Mouse (Mus musculus) induced T-regulatory cell, adult 2 months (primary cell): ENCODE results near the gene Pomt2.
"Not testable (repeated sequence)": the region's sequence is repeated elsewhere in the genome, so short reads cannot be mapped to it uniquely, and the experiment has no call there.

ENCODE experiments used
- DNase-seq: peaks from one replicate; pipeline ENCODE4 v3.0.0-alpha.2; 2012; ENCODE audit warnings: low read depth

The Pomt2 gene

GRCm38 (mm10) chr12:87147395-87148089 lies at the start of gene Pomt2:
Gene Pomt2 (minus strand): TSS chr12:87147968.
- DNase-seq = peak; percentile 96

DNA sequence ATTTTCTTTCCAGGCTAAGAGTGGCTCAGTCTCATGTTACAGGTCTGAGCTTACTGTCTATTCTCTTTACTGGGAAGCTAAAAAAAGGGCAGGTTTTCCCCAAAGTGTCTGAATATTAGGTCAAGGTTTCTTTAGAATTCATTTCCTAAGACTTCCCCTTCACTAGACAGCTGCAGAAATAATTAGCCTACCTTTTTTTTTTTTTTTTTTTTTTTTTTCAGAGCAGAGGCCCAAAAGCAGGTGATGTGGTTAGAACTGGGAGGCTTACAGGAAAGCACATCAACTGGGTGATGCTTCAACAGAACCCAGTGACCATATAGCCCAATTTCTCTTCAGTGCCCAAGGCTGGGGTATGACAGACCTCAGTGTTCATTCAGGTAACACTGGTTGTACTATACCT lies 48.5 kb upstream of the Pomt2 start:
- no peak for DNase-seq

GRCm38 (mm10) chr12:87195069-87195468 lies 47.3 kb upstream of the Pomt2 start:
- no peak for DNase-seq

DNA sequence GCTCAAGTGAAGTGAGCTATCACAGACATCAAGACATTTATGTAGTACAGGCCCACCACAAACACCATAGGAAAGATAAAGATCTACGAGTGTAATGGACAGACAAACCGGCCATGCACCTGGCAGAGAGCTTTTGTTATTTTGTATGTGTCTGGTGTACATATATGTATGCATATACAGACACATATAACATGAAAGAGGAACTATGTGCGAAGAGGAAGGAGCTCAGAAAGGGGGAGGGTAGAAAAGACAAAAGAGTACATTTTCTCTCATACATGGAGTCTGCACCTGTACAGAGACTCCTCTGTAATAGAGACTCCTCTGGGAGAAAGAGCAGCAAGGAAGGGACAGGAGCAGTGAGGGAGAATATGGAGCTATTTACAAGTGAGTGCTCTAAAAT lies 45.2 kb upstream of the Pomt2 start:
- no peak for DNase-seq

DNA sequence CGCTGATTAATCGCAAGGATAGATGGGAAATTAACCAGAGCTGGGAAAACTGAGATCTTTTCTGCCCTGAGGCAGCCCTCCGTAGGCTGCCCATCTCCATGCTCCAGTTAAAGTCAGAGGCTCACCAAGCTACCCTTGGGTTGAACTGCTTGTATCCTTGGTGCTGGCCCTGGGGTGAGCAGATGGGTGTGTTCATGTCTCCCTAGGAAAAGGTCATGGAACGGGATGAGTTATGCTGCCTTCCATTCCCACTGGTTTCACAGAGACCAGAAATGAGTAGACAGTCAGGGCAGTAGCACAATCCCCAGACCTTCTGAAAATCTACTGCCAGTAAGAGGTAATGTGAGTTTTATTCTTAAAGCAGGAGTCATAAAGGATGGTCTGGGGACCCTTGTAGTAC lies 29.9 kb upstream of the Pomt2 start:
- no peak for DNase-seq

DNA sequence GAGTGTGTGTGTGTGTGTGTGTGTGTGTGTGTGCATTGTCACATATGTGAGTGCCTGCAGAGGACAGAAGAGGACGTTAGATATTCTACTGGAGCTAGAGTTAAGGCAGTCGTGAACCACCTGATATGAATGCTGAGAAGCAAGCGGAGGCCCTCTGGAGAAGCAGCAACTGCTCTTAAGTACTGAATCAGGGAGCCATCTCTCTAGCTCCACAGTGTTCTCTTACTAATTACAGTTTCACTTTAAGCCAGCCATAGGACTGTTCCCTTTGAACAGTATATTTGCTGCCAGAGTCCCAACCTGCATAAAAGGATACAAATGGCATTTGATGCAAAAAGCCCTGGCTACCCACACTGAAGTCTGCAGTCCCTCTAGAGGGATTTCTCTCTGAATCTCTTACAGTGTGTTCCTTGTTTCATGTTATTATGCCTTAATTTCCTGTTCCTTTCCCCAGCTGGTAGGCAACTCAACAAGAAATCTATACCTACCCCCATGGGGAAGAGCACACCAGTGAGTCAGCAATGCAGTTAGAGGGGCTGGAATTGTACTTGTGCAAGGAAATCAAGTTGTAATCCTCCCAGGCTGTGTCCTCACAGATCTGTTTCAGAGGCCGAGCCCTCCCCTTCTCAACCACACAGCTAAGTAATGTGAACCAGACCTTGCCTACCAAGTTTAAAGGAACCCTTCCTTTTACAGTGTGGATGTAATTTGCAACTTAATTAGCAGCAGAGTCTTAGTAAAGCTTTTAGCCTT lies 27.6 kb upstream of the Pomt2 start:
- no peak for DNase-seq

- no peak for DNase-seq
Measured at GRCm38 (mm10) chr12:87160815-87161214, 13.0 kb upstream of the Pomt2 start.

- DNase-seq = no peak
Measured at GRCm38 (mm10) chr12:87160310-87160709, 12.5 kb upstream of the Pomt2 start.

GRCm38 (mm10) chr12:87158099-87158498 lies 10.3 kb upstream of the Pomt2 start:
- DNase-seq = no peak

DNA sequence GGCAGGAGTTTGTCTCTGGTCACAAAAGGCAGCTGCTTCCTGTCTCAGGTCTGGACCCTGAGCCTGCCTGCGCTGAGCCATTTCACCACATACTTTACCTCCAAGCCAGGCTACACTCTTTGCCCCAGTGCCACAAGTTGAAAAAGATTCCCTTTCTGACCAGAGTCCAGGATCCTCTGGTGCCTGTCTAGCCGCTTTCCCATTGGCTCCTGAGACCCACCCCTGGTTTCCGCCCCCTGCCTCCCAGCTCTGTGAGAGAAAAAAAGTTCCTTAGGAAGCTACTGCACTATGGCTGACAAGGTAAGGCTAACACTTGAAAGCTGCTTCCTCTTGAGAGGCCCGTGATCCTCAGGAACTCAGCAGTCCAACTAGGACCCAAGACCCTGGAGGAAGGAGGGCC lies 9.6 kb upstream of the Pomt2 start:
- DNase-seq = no peak

DNA sequence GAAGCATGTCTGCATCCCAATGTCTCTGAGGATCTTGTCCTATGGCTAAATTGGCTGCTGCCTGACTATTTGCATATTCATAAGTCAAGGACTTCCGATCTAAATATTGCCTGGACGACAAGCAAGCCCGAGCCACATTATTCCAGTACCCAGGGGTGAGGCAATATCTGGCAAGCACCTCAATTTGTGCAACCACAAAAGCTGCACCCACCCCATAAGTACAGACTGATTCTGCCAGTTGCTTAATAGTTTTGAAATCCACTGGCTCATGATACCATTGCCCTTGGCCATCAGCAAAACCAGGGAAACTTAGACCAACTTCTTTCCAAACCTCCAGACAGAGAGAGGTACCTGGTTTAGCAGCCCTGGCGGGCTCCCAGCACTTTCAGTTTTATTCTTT lies 6.7 kb upstream of the Pomt2 start:
- DNase-seq = not testable (repeated sequence)

DNA sequence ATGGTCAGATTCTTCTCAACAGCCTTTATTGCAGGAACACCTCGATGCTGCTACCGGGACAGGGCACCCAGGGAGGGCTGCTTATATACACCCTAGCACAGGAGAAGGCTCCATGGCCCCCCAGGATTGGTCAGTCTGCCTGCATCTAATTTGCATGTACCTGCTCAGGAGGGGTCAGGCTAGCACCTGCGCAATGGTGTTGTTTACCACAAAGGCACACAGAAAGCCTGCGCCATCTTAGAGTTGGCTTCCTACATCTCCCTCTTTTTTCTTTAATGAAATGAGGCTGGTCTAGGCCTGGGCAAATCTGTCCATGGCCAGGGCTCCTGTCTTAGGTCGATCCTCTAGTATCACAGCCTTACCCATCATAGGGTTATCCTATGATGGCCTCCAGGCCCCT lies 1.7 kb upstream of the Pomt2 start:
- no peak for DNase-seq

DNA sequence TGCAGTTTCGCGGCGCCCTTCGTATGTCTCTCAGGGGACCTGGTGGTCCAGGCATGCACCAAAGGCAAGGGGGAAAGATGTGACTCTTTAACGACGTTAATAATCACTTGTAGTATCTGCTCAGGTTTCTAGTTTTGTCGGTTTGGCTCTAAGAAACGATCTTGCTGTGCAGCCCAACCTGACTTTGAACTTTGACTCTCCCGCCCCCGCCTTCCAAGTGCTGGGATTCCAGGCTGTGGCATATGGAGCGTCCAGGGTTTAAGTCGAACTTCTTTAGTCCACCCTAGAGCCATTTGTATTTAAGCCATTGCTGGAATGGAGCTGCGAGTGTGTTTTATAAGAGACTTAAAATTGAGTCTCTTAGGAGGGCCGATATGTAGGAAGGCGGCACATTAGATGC lies 368 bp upstream of the Pomt2 start:
- no peak for DNase-seq

DNA sequence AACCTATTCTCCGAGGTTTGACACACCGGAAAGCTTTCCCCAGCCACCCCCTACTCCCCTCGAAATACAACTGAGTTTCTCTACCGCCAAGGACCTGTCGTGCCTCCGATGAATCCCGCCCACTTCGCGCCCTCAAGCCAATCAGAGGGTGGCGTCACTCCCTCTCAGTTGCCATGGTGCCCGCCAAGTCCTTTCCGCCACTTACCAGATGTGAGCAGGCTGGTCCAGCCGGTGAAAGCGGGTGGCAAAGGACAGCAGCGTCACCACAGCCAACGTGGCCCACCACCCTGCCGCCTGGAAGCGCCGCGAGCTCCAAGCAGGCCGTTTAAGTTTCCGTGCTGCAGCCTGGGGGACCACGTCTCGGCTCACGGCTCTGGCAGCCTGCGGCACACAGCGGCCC lies 802 bp downstream of the Pomt2 start, which contains the start of gene Gstz1:
Gene Gstz1 (plus strand): TSS at position 200 of the 400 bp plus-strand sequence.
- DNase-seq = peak; percentile 93

GRCm38 (mm10) chr12:87142156-87142555 lies 5.6 kb downstream of the Pomt2 start:
- no peak for DNase-seq

- DNase-seq = no peak
Measured at GRCm38 (mm10) chr12:87138768-87139167, 9.0 kb downstream of the Pomt2 start.

DNA sequence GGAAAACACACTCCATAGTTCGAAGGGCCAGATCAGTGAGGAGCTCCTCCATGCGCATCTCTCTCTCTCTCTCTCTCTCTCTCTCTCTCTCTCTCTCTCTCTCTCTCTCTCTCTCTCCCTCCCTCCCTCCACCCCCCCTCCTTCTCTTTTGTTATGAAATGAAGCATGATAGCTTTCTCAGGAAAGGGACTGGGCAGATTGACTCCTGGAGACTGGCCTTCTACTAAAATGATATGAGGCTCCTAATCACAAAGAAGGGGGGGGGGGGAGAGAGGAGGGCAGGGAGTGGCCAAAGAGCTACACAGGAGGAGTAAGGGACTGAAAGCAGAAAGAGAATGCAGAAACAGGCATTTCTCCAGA lies 9.4 kb downstream of the Pomt2 start:
- no peak for DNase-seq

DNA sequence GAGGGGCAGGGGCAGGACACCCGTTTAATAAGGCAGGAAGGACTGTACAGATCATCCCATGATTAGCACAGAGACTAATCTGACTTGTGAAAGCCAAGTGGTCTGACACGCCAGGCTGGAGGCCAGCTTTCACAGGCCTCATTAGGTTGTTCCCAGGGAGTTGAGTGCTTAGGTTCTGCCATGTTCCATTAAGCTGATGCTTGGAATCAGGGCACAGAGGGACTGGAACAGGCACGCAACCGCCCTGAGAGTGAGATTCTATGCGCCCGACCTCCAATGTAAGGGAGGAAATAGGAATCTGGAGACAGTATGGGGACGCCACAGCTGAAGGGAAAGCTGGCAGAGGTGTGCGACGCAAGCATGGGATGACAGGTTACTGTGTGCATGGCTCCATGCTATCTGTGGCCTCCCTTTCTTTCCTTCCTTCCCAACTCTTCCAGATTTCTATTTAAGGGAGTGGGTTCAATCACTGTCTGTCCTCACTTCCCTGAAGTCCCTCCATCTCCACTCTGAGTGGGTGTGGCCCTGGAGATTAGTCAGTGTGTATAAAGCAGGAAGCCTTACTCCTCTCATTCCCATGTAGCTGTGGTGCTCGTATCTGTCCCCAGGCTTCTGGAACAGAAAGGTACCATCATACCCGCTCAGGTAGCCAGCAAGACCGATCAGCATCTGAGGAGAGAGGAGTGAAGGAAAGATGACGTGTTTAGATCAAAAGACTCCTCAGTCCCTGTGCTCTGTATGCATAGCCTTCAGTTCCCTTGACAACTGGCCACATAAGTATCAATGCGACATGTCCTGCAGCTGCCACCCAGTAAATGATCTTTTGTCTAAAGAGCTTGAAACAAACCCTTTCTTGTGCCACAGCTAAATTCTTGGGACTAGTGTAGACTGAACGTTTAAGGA lies 10.1 kb downstream of the Pomt2 start:
- DNase-seq = no peak

GRCm38 (mm10) chr12:87132784-87133183 lies 15.0 kb downstream of the Pomt2 start:
- no peak for DNase-seq

DNA sequence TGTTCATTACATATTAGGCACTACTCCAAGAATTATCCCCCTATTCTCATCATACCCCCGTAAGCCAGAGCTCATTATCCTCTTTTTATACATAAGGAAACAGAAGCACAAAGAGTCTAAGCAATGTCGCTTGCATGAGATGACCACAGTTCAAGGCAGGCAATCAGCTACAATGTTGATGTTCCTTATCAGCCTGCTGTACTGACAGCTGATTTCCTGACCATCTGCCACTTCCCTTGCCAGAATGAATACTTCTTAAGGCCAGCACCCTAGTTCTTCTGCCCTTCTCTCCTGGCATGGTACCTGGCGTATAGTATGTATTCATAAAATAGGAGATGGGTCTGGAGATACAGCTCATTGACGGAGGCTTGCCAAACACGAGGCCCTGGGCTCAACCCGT lies 15.6 kb downstream of the Pomt2 start:
- DNase-seq = no peak

DNA sequence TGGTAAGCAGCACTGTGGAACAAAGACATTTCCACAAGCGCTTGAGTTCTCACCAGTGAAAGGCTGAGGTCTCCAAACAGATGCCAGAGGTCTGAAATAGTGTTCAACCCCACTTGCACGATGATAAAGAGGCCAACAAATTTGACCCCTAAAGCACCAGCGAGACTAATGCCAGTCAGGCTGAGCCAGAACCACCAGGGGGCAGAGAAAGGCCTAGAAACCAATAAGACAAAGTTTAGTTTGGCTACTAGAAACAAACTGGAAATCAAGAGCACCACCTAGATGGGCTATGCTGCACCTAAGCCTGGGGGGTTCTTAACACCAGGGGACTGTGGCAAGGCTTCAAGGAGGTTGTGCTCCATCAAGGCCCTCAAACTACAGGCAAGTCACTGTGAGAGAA lies 16.1 kb downstream of the Pomt2 start:
- DNase-seq = peak; percentile 46

DNA sequence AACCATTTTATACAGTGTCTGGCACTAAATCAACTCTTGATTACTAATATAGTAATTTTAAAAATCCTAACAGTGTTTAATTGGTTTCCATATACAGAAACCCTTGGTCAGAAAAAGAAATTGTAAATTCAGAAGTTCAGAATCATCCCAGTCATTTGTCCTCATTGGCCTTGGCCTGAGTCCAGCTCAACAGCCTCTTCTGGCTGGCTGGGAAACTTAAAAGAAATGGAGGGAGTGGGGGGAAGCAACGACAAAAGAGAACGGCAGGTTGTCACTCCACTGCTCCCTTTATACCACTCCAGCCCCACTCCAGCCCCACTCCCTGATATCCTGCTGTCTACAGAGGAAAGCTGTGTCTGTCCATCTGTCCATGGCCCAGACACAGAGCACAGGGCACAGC lies 16.6 kb downstream of the Pomt2 start:
- DNase-seq = no peak

GRCm38 (mm10) chr12:87130224-87130623 lies 17.5 kb downstream of the Pomt2 start:
- DNase-seq = peak; percentile 56
